Mouse (Mus musculus) heart, embryonic 15.5 days (tissue): ENCODE data around the gene Ptprd. TPM values are rescaled to one million over a fixed set of nuclear protein-coding genes. Genes with fewer than 3 reads are reported as not detected.

Experiments used
- ATAC-seq: fragments of 200-750 bp; cut with Nextera tagmentation; replicated peaks from 2 replicates; pipeline ENCODE4 v1.8.0; 2017; ENCODE audit warnings: low read depth, moderate TSS enrichment; ENCODE audit not compliant: insufficient number of reproducible peaks, insufficient read depth, low FRiP score
- H3K27ac ChIP-seq: fragments of 300-500 bp; sonication (generic); 2 replicates; pipeline ENCODE4 v1.5.1; 2015; ENCODE audit warnings: mild to moderate bottlenecking, inconsistent platforms
- H3K27me3 ChIP-seq: fragments of 300-500 bp; sonication (generic); 2 replicates; pipeline ENCODE4 v1.6.1; 2015; ENCODE audit warnings: inconsistent platforms
- H3K36me3 ChIP-seq: fragments of 300-500 bp; sonication (generic); 2 replicates; pipeline ENCODE4 v1.6.1; 2015; ENCODE audit warnings: mild to moderate bottlenecking, inconsistent platforms
- H3K4me1 ChIP-seq: fragments of 300-500 bp; sonication (generic); replicated peaks from 2 replicates; pipeline ENCODE4 v1.6.1; 2015; ENCODE audit warnings: inconsistent platforms
- H3K4me2 ChIP-seq: fragments of 300-500 bp; sonication (generic); 2 replicates; pipeline ENCODE4 v1.6.1; 2015; ENCODE audit warnings: inconsistent platforms, mild to moderate bottlenecking, moderate library complexity
- H3K4me3 ChIP-seq: fragments of 300-500 bp; sonication (generic); 2 replicates; pipeline ENCODE4 v1.5.1; 2015; ENCODE audit warnings: mild to moderate bottlenecking, inconsistent platforms
- H3K9ac ChIP-seq: fragments of 300-500 bp; sonication (generic); 2 replicates; pipeline ENCODE4 v1.6.1; 2015; ENCODE audit warnings: mild to moderate bottlenecking, inconsistent platforms
- H3K9me3 ChIP-seq: fragments of 300-500 bp; sonication (generic); replicated peaks from 2 replicates; pipeline ENCODE4 v1.6.1; 2016; ENCODE audit warnings: inconsistent platforms
- WGBS: fragments of 180-500 bp; shearing (Covaris S2); methylation state at CpG from one replicate; pipeline ENCODE4 v1.1.7; 2015; ENCODE audit warnings: mixed read lengths; 5-methylcytosine and 5-hydroxymethylcytosine counted together
- polyA plus RNA-seq: library from polyadenylated mRNA; unstranded; fragments of >200 nt; fragmentation: Nextera tagmentation; extraction: Ambion mirVana; gene quantifications from 2 replicates; pipeline ENCODE4 v1.2.1, GENCODE M21; 2015

Gene Ptprd
- polyA plus RNA-seq, 1 experiment from 2014 or later, result 9.4 TPM

- H3K27ac ChIP-seq, result no peak overlapping the region
- 18% methylated on average over 14 of the region's 14 CpGs for WGBS
- no peaks in the 10 kb centered on the region for H3K36me3 ChIP-seq
- ATAC-seq, result no peak
- no peak overlapping the region for H3K4me2 ChIP-seq
- H3K9ac ChIP-seq, result no peak overlapping the region
- no peaks in the 10 kb centered on the region for H3K9me3 ChIP-seq
- H3K4me1 ChIP-seq, result no peaks in the 10 kb centered on the region
- H3K27me3 ChIP-seq, result no peaks in the 10 kb centered on the region
- H3K4me3 ChIP-seq, result no peak overlapping the region
Observed at GRCm38 (mm10) chr4:77558404-77559202, 653.2 kb downstream of the Ptprd start.

GRCm38 (mm10) chr4:77555841-77556240 is 655.9 kb downstream of the Ptprd start:
- H3K9ac ChIP-seq, result no peak overlapping the region
- no peaks in the 10 kb centered on the region for H3K27me3 ChIP-seq
- no peak overlapping the region for H3K27ac ChIP-seq
- H3K4me2 ChIP-seq, result no peak overlapping the region
- no peaks in the 10 kb centered on the region for H3K9me3 ChIP-seq
- H3K4me3 ChIP-seq, result no peak overlapping the region
- no peaks in the 10 kb centered on the region for H3K4me1 ChIP-seq
- no peaks in the 10 kb centered on the region for H3K36me3 ChIP-seq
- 73% methylated on average over 4 of the region's 4 CpGs for WGBS
- no peak for ATAC-seq

GRCm38 (mm10) chr4:77537843-77538242 is 673.9 kb downstream of the Ptprd start:
- Histone ChIP-seq H3K4me1 (no peaks in the 10 kb centered on the region), H3K4me2 (no peak overlapping the region)
- 71% methylated on average over 4 of the region's 4 CpGs for WGBS

GRCm38 (mm10) chr4:77537336-77537735 is 674.4 kb downstream of the Ptprd start:
- Histone ChIP-seq H3K9me3 (no peaks in the 10 kb centered on the region), H3K4me2 (no peak overlapping the region), H3K9ac (no peak overlapping the region), H3K4me3 (no peak overlapping the region), H3K27ac (no peak overlapping the region), H3K27me3 (no peaks in the 10 kb centered on the region), H3K36me3 (no peaks in the 10 kb centered on the region), H3K4me1 (no peaks in the 10 kb centered on the region)
- ATAC-seq, result no peak
- 68% methylated on average over 5 of the region's 5 CpGs for WGBS

More at GRCm38 (mm10) chr4:77537843-77538242, 673.9 kb downstream of the Ptprd start:
- Histone ChIP-seq H3K36me3 (no peaks in the 10 kb centered on the region), H3K9me3 (no peaks in the 10 kb centered on the region), H3K27me3 (no peaks in the 10 kb centered on the region), H3K9ac (no peak overlapping the region), H3K4me3 (no peak overlapping the region), H3K27ac (no peak overlapping the region)
- ATAC-seq, result no peak

GRCm38 (mm10) chr4:77535601-77536000 is 676.2 kb downstream of the Ptprd start:
- Histone ChIP-seq H3K9ac (no peak overlapping the region), H3K4me1 (no peaks in the 10 kb centered on the region), H3K4me3 (no peak overlapping the region), H3K27me3 (no peaks in the 10 kb centered on the region), H3K4me2 (no peak overlapping the region), H3K9me3 (no peaks in the 10 kb centered on the region), H3K36me3 (no peaks in the 10 kb centered on the region), H3K27ac (no peak overlapping the region)
- ATAC-seq, result no peak
- 77% methylated on average over 6 of the region's 6 CpGs for WGBS

- no peak for ATAC-seq
Observed at GRCm38 (mm10) chr4:77534553-77534952, 677.2 kb downstream of the Ptprd start.

GRCm38 (mm10) chr4:77519166-77519565 is 692.6 kb downstream of the Ptprd start:
- no peaks in the 10 kb centered on the region for H3K9me3 ChIP-seq

More at GRCm38 (mm10) chr4:77534553-77534952, 677.2 kb downstream of the Ptprd start:
- Histone ChIP-seq H3K4me1 (no peaks in the 10 kb centered on the region), H3K9ac (no peak overlapping the region), H3K27me3 (no peaks in the 10 kb centered on the region), H3K9me3 (no peaks in the 10 kb centered on the region), H3K4me3 (no peak overlapping the region), H3K4me2 (no peak overlapping the region), H3K27ac (no peak overlapping the region), H3K36me3 (no peaks in the 10 kb centered on the region)
- WGBS, result 80% methylated on average over 4 of the region's 4 CpGs

GRCm38 (mm10) chr4:77513914-77514628 is 697.7 kb downstream of the Ptprd start:
- WGBS, result 35% methylated on average over 5 of the region's 5 CpGs
- Histone ChIP-seq H3K36me3 (no peaks in the 10 kb centered on the region), H3K4me2 (0 out of 2 replicates have a peak overlapping the region, but pooled peaks have one; percentile 18), H3K9me3 (no peaks in the 10 kb centered on the region), H3K27me3 (no peaks in the 10 kb centered on the region), H3K4me1 (0 out of 2 replicates have a peak, but pooled peaks cover 4% of the 10 kb centered on the region), H3K4me3 (no peak overlapping the region), H3K27ac (0 out of 2 replicates have a peak overlapping the region, but pooled peaks have one; percentile 7), H3K9ac (no peak overlapping the region)
- no peak for ATAC-seq

More at GRCm38 (mm10) chr4:77519166-77519565, 692.6 kb downstream of the Ptprd start:
- H3K9ac ChIP-seq, result no peak overlapping the region
- no peak for ATAC-seq
- no peaks in the 10 kb centered on the region for H3K4me1 ChIP-seq
- no peaks in the 10 kb centered on the region for H3K27me3 ChIP-seq
- H3K4me2 ChIP-seq, result no peak overlapping the region
- no peak overlapping the region for H3K4me3 ChIP-seq
- H3K36me3 ChIP-seq, result no peaks in the 10 kb centered on the region
- WGBS, result 32% methylated on average over 5 of the region's 5 CpGs
- no peak overlapping the region for H3K27ac ChIP-seq

GRCm38 (mm10) chr4:77513041-77513440 is 698.7 kb downstream of the Ptprd start:
- no peak for ATAC-seq
- no peak overlapping the region for H3K27ac ChIP-seq
- no peaks in the 10 kb centered on the region for H3K9me3 ChIP-seq
- H3K4me2 ChIP-seq, result no peak overlapping the region
- H3K9ac ChIP-seq, result no peak overlapping the region
- 0 out of 2 replicates have a peak, but pooled peaks cover 4% of the 10 kb centered on the region for H3K4me1 ChIP-seq
- no peaks in the 10 kb centered on the region for H3K36me3 ChIP-seq
- H3K4me3 ChIP-seq, result no peak overlapping the region
- 75% methylated on average over 3 of the region's 3 CpGs for whole genome bisulfite sequencing
- H3K27me3 ChIP-seq, result no peaks in the 10 kb centered on the region

GRCm38 (mm10) chr4:77454049-77454448 is 757.7 kb downstream of the Ptprd start:
- H3K4me2 ChIP-seq, result no peak overlapping the region

GRCm38 (mm10) chr4:77399146-77399545 is 812.6 kb downstream of the Ptprd start:
- WGBS, result 75% methylated on average over 4 of the region's 4 CpGs
- no peaks in the 10 kb centered on the region for H3K9me3 ChIP-seq
- no peaks in the 10 kb centered on the region for H3K4me1 ChIP-seq
- no peaks in the 10 kb centered on the region for H3K27me3 ChIP-seq
- H3K36me3 ChIP-seq, result no peaks in the 10 kb centered on the region
- ATAC-seq, result no peak
- no peak overlapping the region for H3K4me3 ChIP-seq
- H3K4me2 ChIP-seq, result no peak overlapping the region
- no peak overlapping the region for H3K27ac ChIP-seq
- no peak overlapping the region for H3K9ac ChIP-seq

More at GRCm38 (mm10) chr4:77454049-77454448, 757.7 kb downstream of the Ptprd start:
- 69% methylated on average over 7 of the region's 7 CpGs for WGBS
- Histone ChIP-seq H3K4me1 (no peaks in the 10 kb centered on the region), H3K4me3 (no peak overlapping the region), H3K27ac (no peak overlapping the region), H3K36me3 (no peaks in the 10 kb centered on the region), H3K27me3 (no peaks in the 10 kb centered on the region), H3K9ac (no peak overlapping the region), H3K9me3 (no peaks in the 10 kb centered on the region)
- no peak for ATAC-seq
